Mouse (Mus musculus) kidney, adult 2 months (tissue): ENCODE measurements at regions not wholly inside any gene's neighbourhood (a gene's known extent, or its start where the extent isn't known, plus 50 kb on each side); places are given as distances from the start of the nearest gene placed in this dataset.

ENCODE experiments used
- CTCF ChIP-seq: fragments of 200-500 bp; conservative IDR thresholded peaks from 2 replicates; pipeline ENCODE4 v1.5.1; 2011; ENCODE audit warnings: low read depth, mild to moderate bottlenecking, control low read depth, low read length, moderate library complexity, mixed read lengths; ENCODE audit not compliant: insufficient read depth, insufficient read length
- POLR2A ChIP-seq: fragments of 200-500 bp; IDR thresholded peaks from one replicate; pipeline ENCODE4 v1.6.1; 2011; ENCODE audit warnings: low read depth, low read length, control low read depth

- TF ChIP-seq CTCF (no peak), POLR2A (no peak)
Observed at GRCm38 (mm10) chr8:116430051-116430450, 74.7 kb upstream of the Dynlrb2 start.
